In the genomic region with DNA sequence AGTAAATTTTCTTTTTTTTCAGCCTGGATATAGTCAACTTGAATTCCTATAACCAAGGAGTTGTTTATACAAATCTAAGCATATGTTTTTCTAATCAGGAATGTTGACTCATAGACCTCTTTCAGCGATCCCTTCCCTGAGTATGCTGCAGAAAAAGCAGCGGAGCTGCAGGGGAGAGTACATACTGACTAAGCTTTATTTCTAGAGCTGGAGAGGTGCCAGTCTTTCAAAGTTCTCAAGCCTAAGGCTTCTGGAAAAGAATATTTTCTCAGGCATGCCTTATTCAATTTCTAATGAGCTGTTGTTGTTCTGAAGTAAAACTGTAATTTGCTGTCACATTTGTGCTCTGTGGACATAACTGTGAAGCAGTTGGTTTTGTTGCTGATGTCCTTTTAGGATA, we compare ENCODE assay signal across 8 mouse cellular contexts.
A peak's percentile ranks its signal among the peaks of the same experiment; 100 is the strongest.
DNase-seq lines count a peak whose midpoint lies in the region; ATAC-seq lines count a peak whose summit lies in the region.
"Had no signal": no experiment of that assay in that cellular context is flagged by ENCODE, and none has a peak within 500 bp of the region (broad histone marks: within the 10 kb centered on the region; RNA-seq: fewer than 3 reads in every experiment).

No protein-coding gene starts in this region.

- 71% methylated on average over 2 of the region's 2 CpGs for WGBS in liver, embryonic 12.5 days (ENCODE audit: insufficient replicate concordance)

- H3K27me3 ChIP-seq in liver, embryonic 12.5 days (replicated peaks), result no peaks in the 10 kb centered on the region
- H3K27me3 ChIP-seq: stomach, embryonic 15.5 days had no signal

- H3K36me3 ChIP-seq in liver, embryonic 12.5 days, result no peaks in the 10 kb centered on the region
- H3K36me3 ChIP-seq: stomach, embryonic 15.5 days had no signal

- H3K4me1 ChIP-seq in liver, embryonic 12.5 days, result no peaks in the 10 kb centered on the region

- no peak overlapping the region for H3K27ac ChIP-seq in liver, embryonic 12.5 days
- H3K27ac ChIP-seq: stomach, embryonic 15.5 days had no signal

- ATAC-seq in monocyte, adult 5-6 weeks (replicated peaks; ENCODE audit: insufficient number of reproducible peaks, low FRiP score, low TSS enrichment, poor library complexity, severe bottlenecking), result no peak
- no peak for ATAC-seq in liver, embryonic 12.5 days

- no peak overlapping the region for H3K4me3 ChIP-seq in liver, embryonic 12.5 days
- H3K4me3 ChIP-seq: stomach, embryonic 15.5 days had no signal

- H3K9ac ChIP-seq in liver, embryonic 12.5 days, result no peak overlapping the region
- H3K9ac ChIP-seq: stomach, embryonic 15.5 days had no signal

- H3K4me2 ChIP-seq in liver, embryonic 12.5 days, result no peak overlapping the region
- H3K4me2 ChIP-seq: stomach, embryonic 15.5 days had no signal

- peaks cover under 1% of the 10 kb centered on the region; the same call in 1 of the 2 replicates for H3K9me3 ChIP-seq in liver, embryonic 12.5 days (replicated peaks)
- H3K9me3 ChIP-seq: stomach, embryonic 15.5 days had no signal

- DNase-seq in kidney, adult 11 months, result peak; percentile 34
- no peak for DNase-seq in kidney, adult 18-20 months
- peak; percentile 27 for DNase-seq in urinary bladder, postnatal 14 days (ENCODE audit: low spot score)
- DNase-seq in urinary bladder, adult 2 months (ENCODE audit: low spot score), result no peak
- peak; percentile 32 for DNase-seq in heart, postnatal 4 days

Comparison
In these comparisons a context has a peak if more than half of its experiments do, and no peak if none do; other contexts are left out.
1. DNase-seq: peak in kidney, adult 11 months (single experiment), urinary bladder, postnatal 14 days (single experiment) and heart, postnatal 4 days (single experiment); none in kidney, adult 18-20 months (single experiment) and urinary bladder, adult 2 months (single experiment).